Mouse (Mus musculus) C2C12 (cell line): ENCODE measurements around the gene Acp4.

Source experiments
- CEBPB ChIP-seq: IDR thresholded peaks from one replicate; pipeline ENCODE4 v1.6.1; 2011; ENCODE audit warnings: low read depth, mild to moderate bottlenecking, control low read depth, moderate library complexity
- CTCF ChIP-seq: IDR thresholded peaks from one replicate; pipeline ENCODE4 v1.5.1; 2011; ENCODE audit not compliant: control insufficient read depth, insufficient read depth, insufficient read length
- FOSL1 ChIP-seq: IDR thresholded peaks from one replicate; pipeline ENCODE4 v1.8.0; 2011; ENCODE audit warnings: mild to moderate bottlenecking, low read length; ENCODE audit not compliant: poor library complexity, insufficient read depth, severe bottlenecking
- MAX ChIP-seq: IDR thresholded peaks from one replicate; pipeline ENCODE4 v1.6.1; 2011; ENCODE audit warnings: mild to moderate bottlenecking, control low read depth
- MYOD1 ChIP-seq: IDR thresholded peaks from one replicate; pipeline ENCODE4 v1.6.1; 2011; ENCODE audit warnings: low read depth; ENCODE audit not compliant: control insufficient read depth, insufficient read length
- MYOG ChIP-seq: IDR thresholded peaks from one replicate; pipeline ENCODE4 v1.6.1; 2011; ENCODE audit not compliant: control insufficient read depth, insufficient read length; ENCODE audit errors: extremely low read depth
- USF1 ChIP-seq: IDR thresholded peaks from one replicate; pipeline ENCODE4 v1.6.1; 2011; ENCODE audit warnings: low read depth, mild to moderate bottlenecking, control low read depth, moderate library complexity

- TF ChIP-seq CTCF (no peak), MYOG (no peak), USF1 (no peak), MYOD1 (no peak), MAX (no peak), CEBPB (no peak), FOSL1 (no peak)
Observed at GRCm38 (mm10) chr7:44239913-44240312, 17.3 kb downstream of the Acp4 start.
